Mouse (Mus musculus): ENCODE measurements around the gene Ccdc117. TPM values are rescaled to one million over a fixed set of nuclear protein-coding genes. Genes with fewer than 3 reads are reported as not detected.
"Not testable (repeated sequence)": the region's sequence is repeated elsewhere in the genome, so short reads cannot be mapped to it uniquely, and the experiment has no call there.

The Ccdc117 gene
- total RNA-seq, 2 experiments from 2014 or later = 18.0 to 18.7 TPM

DNA sequence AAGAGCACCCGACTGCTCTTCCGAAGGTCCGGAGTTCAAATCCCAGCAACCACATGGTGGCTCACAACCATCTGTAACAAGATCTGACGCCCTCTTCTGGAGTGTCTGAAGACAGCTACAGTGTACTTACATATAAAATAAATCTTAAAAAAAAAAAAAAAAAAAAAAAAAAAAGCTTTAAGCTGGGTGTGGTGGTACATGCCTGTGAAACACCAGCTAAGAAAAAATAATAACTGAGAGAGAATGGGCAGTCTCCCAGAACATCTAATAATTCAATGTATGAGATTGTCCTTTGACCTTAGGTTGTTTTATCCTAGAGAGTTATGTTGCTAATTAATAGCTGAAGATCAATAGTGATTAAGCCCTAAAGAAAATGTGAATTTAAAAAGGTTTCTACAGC lies 4.5 kb downstream of the Ccdc117 start:
- DNase-seq (ENCODE audit: low spot score in 2 of 2) = not testable (repeated sequence)

DNA sequence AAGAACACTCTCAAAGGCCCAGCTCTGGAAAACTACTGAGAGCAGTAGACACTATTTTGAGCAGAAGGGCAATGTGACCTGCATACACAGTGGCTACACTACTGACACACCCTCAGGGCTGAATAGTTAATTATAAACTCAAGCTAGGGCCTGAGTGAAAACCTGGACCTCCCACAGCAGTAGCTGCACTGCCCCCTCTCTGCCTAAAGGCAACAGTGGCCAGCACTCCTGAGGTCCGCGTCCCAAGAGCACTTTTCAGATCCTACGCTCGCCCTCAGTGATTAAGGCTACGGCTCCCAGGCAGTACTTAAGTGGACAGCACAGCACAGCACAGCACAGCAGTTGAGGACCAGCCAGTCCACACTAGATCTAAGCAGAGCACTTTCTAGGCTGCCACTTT lies 8.9 kb downstream of the Ccdc117 start:
- no peak for DNase-seq (ENCODE audit: low spot score in 2 of 2)

DNA sequence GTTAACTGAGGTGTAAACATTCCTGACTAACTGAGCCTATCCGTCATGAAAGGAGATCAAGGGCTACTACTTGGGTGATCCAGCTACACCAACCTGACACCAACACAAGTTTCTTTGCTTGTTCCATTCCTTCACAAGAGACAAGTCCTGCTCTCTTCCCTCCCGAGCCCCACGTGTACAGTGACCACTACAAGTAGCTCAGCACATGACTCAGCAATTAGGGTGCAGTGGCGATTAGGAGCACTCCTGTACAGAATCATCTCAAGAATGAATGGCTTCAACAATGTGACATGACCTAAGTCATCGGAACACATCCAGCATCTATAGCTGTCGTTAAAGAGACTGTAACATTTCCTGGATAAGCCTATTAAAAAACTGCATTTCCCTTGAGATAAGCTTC lies 11.3 kb downstream of the Ccdc117 start:
- DNase-seq (ENCODE audit: low spot score in 2 of 2) = no peak

DNA sequence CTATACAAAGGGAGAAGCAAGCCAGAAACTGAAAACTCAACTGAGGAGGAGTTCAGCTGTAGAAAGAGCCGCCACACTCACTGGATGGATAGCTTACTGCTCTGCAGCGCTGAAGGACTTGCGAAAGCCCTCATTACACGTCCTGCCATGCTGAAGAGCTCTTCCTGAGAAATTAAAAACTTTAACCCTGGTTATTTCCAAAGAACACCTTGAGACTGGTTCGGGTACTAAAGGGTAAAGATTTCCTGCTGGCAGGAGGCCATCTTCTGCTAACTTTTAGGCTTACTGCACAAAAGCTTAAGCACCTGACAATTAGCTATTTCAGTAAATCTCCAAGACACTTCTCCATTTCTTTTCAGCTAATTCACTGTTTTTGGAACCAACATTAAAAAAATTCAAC lies 11.8 kb downstream of the Ccdc117 start:
- DNase-seq (ENCODE audit: low spot score in 2 of 2) = no peak

DNA sequence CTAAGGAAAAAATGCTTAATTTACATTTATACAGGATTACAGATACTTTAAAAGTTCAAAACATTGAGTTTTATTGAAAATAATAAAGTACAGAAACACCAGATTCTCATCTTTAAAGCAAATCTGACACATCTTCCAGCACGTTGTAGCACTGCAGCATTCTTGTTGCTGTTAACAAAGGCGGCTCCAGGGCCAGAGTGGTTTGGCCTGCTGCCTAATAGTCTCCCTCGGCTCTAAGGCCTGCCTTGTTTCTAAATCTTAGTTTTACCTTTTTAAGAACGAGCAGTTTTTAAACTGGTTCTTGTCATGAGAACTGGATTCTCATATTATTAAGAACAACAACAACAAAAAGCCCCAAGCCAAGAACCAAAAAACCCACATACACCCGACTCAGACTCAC lies 13.1 kb downstream of the Ccdc117 start:
- no peak for DNase-seq (ENCODE audit: low spot score in 2 of 2)

DNA sequence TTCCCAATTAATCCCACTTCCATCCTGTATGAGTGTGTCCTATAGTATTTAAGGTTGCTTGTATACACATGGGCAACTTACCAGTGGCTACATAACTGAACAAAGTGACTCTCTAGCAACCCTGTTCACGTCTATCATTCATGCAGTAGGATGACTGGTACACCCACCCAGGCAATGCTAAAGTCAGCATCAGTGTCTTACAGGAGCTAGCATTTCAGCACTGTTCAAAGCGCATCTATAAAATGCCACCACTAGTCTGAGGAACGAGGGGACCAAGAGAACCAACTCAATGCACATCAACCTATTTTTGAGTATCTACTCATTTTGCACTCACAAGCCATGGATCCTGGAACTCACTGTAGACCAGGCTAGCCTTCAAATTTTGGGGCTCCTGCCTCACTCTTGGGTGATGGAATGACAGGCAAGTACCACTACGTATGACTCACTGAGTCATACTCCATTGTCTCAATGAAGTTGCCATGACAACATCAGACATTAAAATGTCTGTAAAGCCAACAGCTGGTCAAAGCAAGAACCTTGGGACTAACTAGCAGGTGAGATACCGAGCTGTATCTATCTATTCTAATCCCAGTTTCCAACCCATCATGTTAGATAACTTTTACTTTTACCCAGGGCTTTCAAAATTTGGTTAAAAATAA lies 14.0 kb downstream of the Ccdc117 start:
- no peak for DNase-seq (ENCODE audit: low spot score in 2 of 2)

DNA sequence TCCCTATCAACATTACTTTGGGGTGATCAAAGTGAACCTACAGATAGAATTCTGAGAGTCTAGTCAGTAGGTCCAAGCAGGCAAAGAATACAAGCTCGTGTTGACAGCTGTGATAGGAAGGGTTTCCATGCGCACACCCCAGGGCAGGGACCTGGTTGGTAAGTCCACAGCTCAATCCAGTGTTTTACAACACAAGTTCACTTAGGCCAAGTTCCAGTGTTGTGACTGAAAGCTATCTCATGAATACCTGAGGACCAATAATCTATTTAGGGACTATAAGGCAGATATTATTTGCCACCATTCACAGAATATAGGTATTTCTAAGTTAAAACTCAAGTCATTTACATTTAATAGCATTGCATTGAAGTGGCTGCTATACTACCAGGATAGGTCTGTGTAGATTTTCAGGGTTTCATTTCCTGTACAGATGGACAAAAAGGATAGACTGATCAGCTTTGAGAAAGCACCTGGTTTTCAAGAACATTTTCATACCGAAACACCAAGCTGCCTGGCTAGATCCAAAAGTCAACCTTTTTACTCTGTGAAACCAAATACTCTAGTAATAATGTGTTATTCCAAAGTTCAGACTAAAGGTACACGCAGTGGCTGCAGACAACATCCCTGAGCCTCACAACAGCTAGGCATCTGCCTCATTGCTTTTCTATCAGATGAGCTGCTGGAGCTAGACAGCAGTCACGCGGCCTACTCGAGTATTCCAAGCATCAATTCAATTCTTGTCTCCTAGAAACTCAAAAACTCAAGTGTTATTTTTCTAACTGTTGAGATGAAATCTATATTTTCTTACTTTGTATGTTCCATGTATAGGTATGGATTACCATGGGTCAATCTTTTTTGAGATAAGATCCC lies 15.2 kb downstream of the Ccdc117 start:
- DNase-seq (ENCODE audit: low spot score in 2 of 2) = no peak

DNA sequence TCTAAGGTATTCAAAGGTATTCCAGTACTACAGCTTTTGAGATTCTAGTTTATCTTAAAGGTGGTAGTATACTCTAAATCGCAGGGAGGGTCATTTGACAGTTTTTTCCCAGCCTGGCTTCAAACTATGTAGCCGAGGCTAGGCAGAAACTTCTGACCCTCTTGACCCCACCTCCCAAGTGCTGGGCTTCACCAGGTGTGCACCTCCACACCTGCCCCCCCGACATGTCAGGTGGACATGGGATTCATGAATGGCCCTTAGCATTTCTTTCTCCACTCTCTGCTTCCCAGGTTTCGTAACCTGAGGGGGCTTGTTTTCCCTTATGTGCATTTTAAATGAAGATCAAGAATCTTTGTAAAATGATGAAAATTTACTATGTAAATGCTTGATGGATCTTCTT lies 16.6 kb downstream of the Ccdc117 start:
- no peak for DNase-seq (ENCODE audit: low spot score in 2 of 2)

DNA sequence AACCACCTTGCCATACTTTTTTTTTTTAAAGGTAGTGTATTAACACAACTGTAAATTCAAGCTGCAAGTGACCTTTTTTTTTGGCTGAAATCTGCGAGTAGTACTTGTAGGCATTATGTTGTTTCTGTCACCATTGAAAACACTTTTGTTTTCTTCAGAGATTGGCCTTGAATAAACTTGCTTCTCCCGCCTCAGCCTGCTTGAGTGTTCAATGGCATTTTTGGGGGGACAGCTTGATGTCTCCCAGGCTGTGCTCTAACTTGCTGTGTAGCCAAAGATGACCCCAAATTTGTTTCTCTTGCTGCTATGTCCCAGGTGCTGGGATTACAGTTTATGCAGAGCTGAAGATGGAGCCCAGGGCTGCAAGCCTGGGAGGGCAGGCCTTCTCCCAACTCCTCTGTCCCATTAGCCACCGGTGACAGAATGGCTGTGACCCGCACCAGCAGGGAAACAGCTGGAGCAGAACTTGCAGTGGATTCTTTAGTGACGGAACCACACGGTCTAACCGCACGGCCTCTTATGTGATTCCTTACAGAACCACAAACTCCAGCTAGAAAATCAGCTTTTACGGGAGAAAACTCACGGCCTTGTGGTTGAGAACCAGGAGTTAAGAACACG lies 19.1 kb downstream of the Ccdc117 start:
- DNase-seq (ENCODE audit: low spot score in 2 of 2) = no peak

DNA sequence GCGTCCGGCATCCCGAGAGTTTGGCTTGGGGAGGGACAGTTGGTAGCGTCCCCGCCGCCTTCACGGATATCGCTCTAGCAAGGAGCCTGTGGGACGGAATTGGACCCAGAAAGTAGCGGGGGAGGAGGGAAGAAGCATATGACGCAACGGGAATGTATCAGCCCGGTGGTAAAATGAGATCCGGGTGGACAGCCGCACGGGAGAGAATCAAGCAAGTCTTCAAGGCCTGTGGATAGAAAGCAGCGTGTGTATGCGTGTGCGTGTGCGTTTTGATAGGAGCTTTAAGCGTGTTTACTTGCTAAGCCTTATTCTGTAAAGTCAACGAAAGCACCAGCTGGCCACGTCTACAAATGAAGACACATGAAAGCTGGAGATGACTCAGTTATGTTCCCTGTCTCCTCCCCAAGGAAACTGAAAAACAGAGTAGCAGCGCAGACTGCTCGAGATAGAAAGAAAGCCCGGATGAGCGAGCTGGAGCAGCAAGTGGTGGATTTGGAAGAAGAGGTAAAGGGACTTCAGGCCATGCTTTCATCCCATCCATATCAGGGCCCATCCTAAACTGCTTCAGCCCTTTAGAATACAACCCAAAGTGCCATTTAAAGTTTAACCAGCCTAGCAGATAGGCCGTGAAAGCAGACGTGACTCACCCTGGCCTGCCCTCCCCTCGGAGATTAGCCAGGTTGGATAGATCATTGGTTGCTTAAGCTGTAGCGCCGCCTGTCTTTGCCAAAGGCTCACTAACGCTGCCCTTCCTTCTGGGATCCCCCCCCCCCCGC lies 20.3 kb downstream of the Ccdc117 start:
- DNase-seq (ENCODE audit: low spot score in 2 of 2) = peak; percentile 74 to 80

DNA sequence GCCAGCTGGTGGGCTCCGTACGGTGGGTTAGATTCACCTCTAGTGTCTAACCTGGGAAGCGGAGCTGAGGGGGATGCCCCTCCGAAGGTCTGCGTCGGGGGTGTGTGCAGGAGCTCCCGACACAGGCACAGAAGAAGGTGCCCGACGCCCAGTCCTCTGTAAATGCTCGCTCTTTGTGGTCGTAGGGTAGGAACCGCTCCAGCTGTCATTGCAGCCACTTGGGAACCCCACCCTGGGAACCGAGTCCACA lies 20.8 kb downstream of the Ccdc117 start:
- no peak for DNase-seq (ENCODE audit: low spot score in 2 of 2)

DNA sequence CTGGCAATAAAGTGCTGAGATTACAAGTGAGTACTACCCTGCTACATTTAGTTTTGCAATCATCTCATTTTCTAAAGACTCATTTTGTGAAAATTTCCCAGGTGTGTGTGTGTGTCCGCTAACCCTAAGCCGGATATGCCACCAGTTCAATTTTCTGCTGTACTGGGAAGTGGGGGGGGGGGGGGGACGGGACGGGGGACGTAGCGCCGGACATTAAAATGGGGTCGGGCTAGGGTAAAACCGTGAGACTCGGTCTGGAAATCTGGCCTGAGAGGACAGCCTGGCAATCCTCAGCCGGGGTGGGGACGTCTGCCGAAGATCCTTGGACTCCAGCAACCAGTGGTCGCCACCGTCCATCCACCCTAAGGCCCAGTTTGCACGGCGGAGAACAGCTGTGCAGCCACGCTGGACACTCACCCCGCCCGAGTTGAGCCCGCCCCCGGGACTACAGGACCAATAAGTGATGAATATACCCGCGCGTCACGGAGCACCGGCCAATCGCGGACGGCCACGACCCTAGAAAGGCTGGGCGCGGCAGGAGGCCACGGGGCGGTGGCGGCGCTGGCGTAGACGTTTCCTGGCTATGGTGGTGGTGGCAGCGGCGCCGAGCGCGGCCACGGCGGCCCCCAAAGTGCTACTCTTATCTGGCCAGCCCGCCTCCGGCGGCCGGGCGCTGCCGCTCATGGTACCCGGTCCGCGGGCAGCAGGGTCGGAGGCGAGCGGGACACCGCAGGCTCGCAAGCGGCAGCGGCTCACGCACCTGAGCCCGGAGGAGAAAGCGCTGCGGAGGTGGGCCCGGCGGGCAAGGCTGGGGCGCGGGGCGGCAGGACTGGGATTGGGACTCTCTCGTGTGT lies 21.3 kb downstream of the Ccdc117 start, which contains the start of gene Xbp1:
Gene Xbp1 (plus strand): TSS at position 248 of the 854 bp plus-strand sequence.
- DNase-seq (ENCODE audit: low spot score in 2 of 2) = peak; percentile 98 to 99

DNA sequence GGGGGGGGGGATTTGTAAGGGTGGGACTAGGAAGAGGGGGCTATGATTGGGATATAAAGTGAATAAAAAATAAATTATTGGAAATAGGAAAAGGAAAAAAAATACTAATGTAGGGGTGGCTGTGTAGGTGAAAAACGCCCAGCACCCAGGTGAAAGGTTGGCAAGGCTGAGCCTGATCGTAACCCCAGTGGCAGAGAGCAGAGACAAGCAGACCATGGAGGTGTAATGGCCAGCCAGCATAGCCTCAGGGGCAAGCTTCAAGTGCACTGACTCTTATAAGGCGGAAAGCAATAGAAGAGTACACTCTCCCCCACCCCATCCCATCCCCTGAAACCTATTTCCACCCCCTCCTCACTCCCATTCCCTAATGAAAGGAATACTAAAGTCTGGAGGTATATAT lies 22.3 kb downstream of the Ccdc117 start:
- no peak for DNase-seq (ENCODE audit: low spot score in 2 of 2)

DNA sequence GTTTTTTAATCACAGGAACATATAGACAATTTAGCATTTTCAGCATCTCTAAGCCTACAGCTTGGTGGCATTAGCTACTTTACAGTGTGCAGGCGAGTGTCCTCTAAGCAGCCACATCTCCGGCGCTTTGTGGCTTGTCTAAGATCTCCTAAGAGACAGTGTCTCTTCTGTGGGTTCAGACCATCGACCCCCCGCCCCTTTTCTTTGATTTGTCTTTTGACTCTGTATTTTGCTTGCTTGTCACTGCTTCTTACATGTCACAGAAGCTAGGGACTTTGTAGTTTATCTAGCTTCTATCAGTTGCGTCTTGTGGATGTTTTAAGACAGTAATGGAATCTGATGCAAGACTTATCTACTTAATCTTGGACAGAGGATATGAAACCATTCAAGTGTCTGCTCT lies 24.6 kb downstream of the Ccdc117 start:
- DNase-seq (ENCODE audit: low spot score in 2 of 2) = no peak

DNA sequence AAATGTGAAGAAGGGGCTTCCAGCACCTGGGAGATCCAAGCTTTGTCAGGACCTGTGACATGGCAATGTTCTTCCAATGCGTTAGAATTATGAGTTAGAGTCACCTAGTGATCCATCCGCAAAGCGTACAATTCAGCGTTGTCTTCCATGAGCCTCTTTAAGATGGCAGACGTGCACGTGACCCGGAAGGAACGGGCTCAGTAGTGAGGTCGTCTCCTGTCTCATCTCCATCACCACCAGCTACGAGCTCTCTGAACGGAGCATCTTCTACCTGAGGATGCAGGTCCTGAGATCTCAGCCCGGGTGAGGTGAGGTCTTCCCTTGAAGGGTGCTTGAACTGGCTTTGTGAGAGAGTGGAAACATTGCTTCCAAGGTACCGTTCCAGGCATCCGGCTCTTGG lies 25.4 kb downstream of the Ccdc117 start:
- no peak for DNase-seq (ENCODE audit: low spot score in 2 of 2)

DNA sequence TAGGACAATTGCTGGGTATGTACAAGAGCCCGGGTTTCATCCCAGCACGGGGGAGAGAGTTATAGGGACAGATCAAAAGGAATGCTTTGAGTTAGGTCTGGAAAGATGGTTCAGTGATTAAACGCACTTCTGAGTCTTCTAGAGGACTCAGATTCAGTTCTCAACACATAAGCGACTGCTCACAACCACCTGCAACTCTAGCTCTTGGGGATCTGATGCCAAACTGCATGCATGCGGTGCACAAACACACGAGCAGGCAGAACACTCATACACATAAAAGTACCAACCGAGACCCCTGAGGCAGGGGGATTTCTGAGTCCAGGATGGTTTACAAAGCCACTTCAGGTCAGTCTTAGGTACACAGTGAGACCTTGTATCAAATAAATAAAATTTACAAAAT lies 25.8 kb downstream of the Ccdc117 start:
- DNase-seq (ENCODE audit: low spot score in 2 of 2) = no peak

DNA sequence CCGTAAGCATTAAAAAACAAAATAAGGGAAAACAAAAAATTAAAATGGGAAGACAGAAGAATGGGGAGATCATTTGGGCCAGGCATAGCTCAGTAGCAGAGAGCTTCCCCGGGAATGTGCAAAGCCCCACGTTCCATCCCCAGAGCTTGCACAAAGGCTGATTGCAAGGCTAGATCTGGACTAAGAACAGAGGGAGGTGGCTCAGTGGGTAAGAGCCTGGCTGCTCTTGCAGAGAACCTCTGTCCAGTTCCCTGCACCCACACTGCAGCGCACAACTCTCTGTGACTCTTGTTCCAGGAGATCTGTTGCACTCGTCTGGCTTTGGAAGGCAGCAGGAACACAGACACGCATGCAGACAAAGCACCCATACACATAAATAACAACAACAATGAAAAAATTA lies 26.3 kb downstream of the Ccdc117 start:
- DNase-seq (ENCODE audit: low spot score in 2 of 2) = no peak

DNA sequence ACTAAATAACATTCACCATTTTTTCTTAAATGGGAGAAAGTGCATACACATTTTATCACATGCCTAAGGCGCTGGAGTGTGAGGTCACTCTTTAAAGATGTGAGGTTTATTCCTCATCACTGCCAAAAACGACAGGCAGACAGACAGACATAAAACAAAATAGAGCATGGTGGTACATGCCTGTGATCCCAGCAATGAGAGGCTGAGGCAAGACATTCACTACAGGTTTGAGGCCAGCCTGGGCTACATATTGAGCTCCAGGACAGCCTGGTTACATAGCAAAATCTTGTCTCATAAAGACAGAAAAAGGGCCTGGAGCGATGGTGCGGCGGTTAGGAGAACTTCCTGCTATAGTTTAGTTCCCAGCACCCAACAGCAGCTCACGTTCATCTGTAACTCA lies 26.8 kb downstream of the Ccdc117 start:
- no peak for DNase-seq (ENCODE audit: low spot score in 2 of 2)

DNA sequence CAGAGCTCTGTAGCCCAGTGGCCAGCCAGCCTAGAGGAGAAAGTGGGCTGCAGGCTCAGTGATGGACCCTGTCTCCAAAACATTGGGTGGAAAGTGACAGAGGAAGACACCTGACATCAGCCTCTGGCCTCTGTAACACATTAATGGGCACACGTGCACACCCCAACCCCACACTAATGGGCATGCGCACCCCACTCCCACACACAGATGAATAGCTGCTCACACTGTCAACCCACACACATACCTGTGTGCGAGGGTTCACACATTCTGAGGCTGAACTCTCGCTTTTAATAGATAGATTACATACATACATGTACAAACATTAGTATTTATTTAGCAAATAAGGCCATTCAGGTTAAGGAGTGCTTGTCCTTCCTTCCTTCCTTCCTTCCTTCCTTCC lies 27.9 kb downstream of the Ccdc117 start:
- DNase-seq (ENCODE audit: low spot score in 2 of 2) = no peak

DNA sequence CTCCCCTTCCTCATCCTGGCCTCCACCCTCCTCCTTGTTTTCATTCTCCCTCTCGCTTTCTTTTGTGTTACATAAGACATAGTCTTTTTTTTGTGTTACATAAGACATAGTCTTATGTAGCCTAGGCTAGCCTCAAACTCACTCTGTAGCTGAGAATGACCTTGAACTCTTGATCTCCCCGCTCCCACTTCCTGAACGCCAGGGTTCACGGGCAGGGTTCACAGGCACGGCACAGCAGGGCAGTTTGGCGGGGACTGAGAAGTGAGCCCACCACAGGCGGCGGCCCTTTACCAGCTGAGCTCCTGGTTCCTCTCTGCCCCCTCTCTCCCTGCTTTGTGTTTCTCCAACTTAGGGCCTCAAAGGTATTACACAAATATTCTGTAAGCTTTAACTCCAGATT lies 29.0 kb downstream of the Ccdc117 start:
- DNase-seq (ENCODE audit: low spot score in 2 of 2) = no peak
